Mouse (Mus musculus) stomach, postnatal 0 days (tissue): ENCODE data around the gene Nphp4. TPM values are rescaled to one million over a fixed set of nuclear protein-coding genes. Genes with fewer than 3 reads are reported as not detected.

Experiments used
- ATAC-seq: fragments of 200-750 bp; cut with Nextera tagmentation; 2 replicates; pipeline ENCODE4 v1.8.0; 2017; ENCODE audit not compliant: low FRiP score, low TSS enrichment
- DNase-seq: peaks from one replicate; pipeline ENCODE4 v3.0.0-alpha.2; 2016; ENCODE audit warnings: low spot score
- H3K27ac ChIP-seq: fragments of 300-500 bp; sonication (generic); replicated peaks from 2 replicates; pipeline ENCODE4 v1.5.1; 2014; ENCODE audit warnings: mild to moderate bottlenecking, control low read depth
- H3K27me3 ChIP-seq: fragments of 300-500 bp; sonication (generic); 2 replicates; pipeline ENCODE4 v1.6.1; 2014; ENCODE audit warnings: low read length; ENCODE audit not compliant: control insufficient read depth, insufficient read depth
- H3K36me3 ChIP-seq: fragments of 300-500 bp; sonication (generic); 2 replicates; pipeline ENCODE4 v1.6.1; 2014; ENCODE audit warnings: low read length, mixed read lengths; ENCODE audit not compliant: control insufficient read depth, insufficient read depth
- H3K4me1 ChIP-seq: fragments of 300-500 bp; sonication (generic); replicated peaks from 2 replicates; pipeline ENCODE4 v1.6.1; 2014; ENCODE audit warnings: antibody characterized with exemption; ENCODE audit not compliant: control insufficient read depth, insufficient read depth
- H3K4me2 ChIP-seq: fragments of 300-500 bp; sonication (generic); replicated peaks from 2 replicates; pipeline ENCODE4 v1.6.1; 2014; ENCODE audit warnings: low read depth, mild to moderate bottlenecking, control low read depth, moderate library complexity
- H3K4me3 ChIP-seq: fragments of 300-500 bp; sonication (generic); 2 replicates; pipeline ENCODE4 v1.5.1; 2014; ENCODE audit warnings: low read depth, low read length, control low read depth
- H3K9ac ChIP-seq: fragments of 300-500 bp; sonication (generic); 2 replicates; pipeline ENCODE4 v1.6.1; 2014; ENCODE audit warnings: mild to moderate bottlenecking, low read length, control low read depth, mixed read lengths
- H3K9me3 ChIP-seq: fragments of 300-500 bp; sonication (generic); 2 replicates; pipeline ENCODE4 v1.6.1; 2016; ENCODE audit warnings: low read length; ENCODE audit not compliant: control insufficient read depth
- CTCF ChIP-seq: IDR thresholded peaks from 2 replicates; pipeline ENCODE4 v1.5.1; 2016; ENCODE audit warnings: antibody characterized with exemption, low read depth, mild to moderate bottlenecking, moderate library complexity
- EP300 ChIP-seq: optimal IDR thresholded peaks from 2 replicates; pipeline ENCODE3; 2016; ENCODE audit warnings: antibody characterized with exemption
- WGBS: fragments of 180-500 bp; shearing (Covaris S2); extraction: QIAGEN DNeasy Blood & Tissue Kit; methylation state at CpG from one replicate; pipeline ENCODE4 v1.1.7; 2014; 5-methylcytosine and 5-hydroxymethylcytosine counted together
- polyA plus RNA-seq: library from polyadenylated mRNA; unstranded; fragments of >200 nt; fragmentation: Nextera tagmentation; extraction: Ambion mirVana; gene quantifications from 2 replicates; pipeline ENCODE4 v1.2.1, GENCODE M21; 2015

Gene Nphp4
- polyA plus RNA-seq, 1 experiment from 2014 or later: 0.58 TPM

DNA sequence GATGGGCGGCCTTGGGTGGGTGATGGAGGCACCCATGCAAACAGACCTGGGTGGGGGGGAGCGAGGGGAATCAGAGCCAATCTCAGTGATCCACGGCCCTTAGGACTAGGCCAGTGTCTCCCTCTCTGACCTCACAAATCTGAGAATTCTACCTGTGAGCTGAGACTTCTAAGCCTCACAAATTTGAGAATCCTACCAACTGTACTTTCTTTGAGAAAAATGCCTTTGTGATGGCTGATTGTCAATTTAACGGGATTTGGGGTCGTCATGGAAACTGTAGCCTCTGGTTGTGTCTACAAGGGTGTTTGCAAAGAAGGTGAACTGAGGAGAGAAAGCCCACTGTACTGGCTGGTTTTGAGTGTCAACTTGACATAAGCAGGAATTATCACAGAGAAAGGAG lies 127.8 kb downstream of the Nphp4 start:
- no peak overlapping the region for H3K27ac ChIP-seq
- ATAC-seq: no peak
- no peaks in the 10 kb centered on the region for H3K27me3 ChIP-seq
- H3K4me3 ChIP-seq: no peak overlapping the region
- no peak for TF ChIP-seq CTCF
- TF ChIP-seq EP300: no peak
- no peak overlapping the region for H3K9ac ChIP-seq
- DNase-seq: no peak
- 82% methylated on average over 5 of the region's 5 CpGs for WGBS
- H3K36me3 ChIP-seq: no peaks in the 10 kb centered on the region
- no peaks in the 10 kb centered on the region for H3K4me1 ChIP-seq
- H3K9me3 ChIP-seq: no peaks in the 10 kb centered on the region
- no peak overlapping the region for H3K4me2 ChIP-seq

DNA sequence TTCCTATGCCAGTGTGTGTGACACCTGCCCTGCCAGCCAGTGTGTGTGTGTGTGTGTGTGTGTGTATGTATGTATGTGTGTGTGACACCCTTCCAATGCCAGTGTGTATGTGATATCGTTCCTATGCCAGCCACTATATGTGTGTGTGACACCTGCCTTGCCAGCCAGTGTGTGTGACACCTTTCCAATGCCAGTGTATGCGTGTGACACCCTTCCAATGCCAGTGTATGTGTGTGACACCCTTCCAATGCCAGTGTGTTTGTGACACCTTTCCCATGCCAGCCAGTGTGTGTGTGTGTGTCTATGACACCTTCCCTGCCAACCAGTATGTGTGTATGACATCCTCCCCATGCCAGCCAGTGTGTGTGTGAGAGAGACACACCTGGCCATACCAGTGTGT lies 132.7 kb downstream of the Nphp4 start:
- Histone ChIP-seq H3K27me3 (no peaks in the 10 kb centered on the region), H3K36me3 (no peaks in the 10 kb centered on the region), H3K4me1 (no peaks in the 10 kb centered on the region), H3K27ac (no peak overlapping the region), H3K4me2 (no peak overlapping the region), H3K9me3 (no peaks in the 10 kb centered on the region), H3K9ac (no peak overlapping the region), H3K4me3 (no peak overlapping the region)
- ATAC-seq (no peak), DNase-seq (no peak)
- WGBS: 70% methylated on average over 2 of the region's 2 CpGs
- TF ChIP-seq CTCF (no peak), EP300 (no peak)

DNA sequence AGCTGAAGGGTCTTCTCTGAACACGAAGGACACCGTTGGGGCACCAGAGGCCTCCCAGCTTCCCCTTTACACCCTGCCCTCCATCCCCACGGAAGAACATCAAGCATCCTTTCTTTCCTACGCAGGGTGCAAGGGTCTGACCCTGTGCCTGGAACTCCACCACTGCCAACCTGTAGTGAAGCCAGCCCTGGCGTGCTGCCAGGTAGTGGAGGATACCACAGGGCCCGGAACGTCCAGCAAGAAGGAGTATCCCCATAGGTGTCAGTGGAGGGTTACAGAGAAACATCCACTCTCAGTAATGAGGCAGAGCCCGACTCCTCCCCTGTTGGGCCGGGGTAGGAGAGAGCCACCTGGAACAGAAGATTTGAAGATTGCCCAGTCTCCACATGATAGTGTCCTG lies 133.5 kb downstream of the Nphp4 start:
- H3K27me3 ChIP-seq: no peaks in the 10 kb centered on the region
- H3K4me2 ChIP-seq: no peak overlapping the region
- no peaks in the 10 kb centered on the region for H3K9me3 ChIP-seq
- H3K36me3 ChIP-seq: no peaks in the 10 kb centered on the region
- H3K27ac ChIP-seq: no peak overlapping the region
- no peak for TF ChIP-seq EP300
- no peak for TF ChIP-seq CTCF
- no peak overlapping the region for H3K4me3 ChIP-seq
- DNase-seq (no peak), ATAC-seq (no peak)
- H3K9ac ChIP-seq: no peak overlapping the region
- no peaks in the 10 kb centered on the region for H3K4me1 ChIP-seq
- 75% methylated on average over 9 of the region's 9 CpGs for WGBS

Other genes with a start within 250 kb of the Nphp4 start
- 6.9 and 8.4 TPM in 2 replicates for gene Gpr153, start 202.5 kb upstream of the Nphp4 start, polyA plus RNA-seq
- gene Hes3, start 185.0 kb upstream of the Nphp4 start, polyA plus RNA-seq: not detected in 2 replicates
- gene Icmt, start 179.5 kb upstream of the Nphp4 start, polyA plus RNA-seq: 9.6 and 10.2 TPM in 2 replicates
- 0.40 and 0.46 TPM in 2 replicates for gene Rnf207, start 157.7 kb upstream of the Nphp4 start, polyA plus RNA-seq
- gene Rpl22, start 151.0 kb upstream of the Nphp4 start, polyA plus RNA-seq: 351 and 372 TPM in 2 replicates
- 1.3 and 1.9 TPM in 2 replicates for gene Chd5, start 138.1 kb upstream of the Nphp4 start, polyA plus RNA-seq
- 1.2 and 1.3 TPM in 2 replicates for gene Kcnab2, start 1.2 kb downstream of the Nphp4 start, polyA plus RNA-seq